Mouse (Mus musculus): ENCODE results near the gene Adgrg1.

DNA sequence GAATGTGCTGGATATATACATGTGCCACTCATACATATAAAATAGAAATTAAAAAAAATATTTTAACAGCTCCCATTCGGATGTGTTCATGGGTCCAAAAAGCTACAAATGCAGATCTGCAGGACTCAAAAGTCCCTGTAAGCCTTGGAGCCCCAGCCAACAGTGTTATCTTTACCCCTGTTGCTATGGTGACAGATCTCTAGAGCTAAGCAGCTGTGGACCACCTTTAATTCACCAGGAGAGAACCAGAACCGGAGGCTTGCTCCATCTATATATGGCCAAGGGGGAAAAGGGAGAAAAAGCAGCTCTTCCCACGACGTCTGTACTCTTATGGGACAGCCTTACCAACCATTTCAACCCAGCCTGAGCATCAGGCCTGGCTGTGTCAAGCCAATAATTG is 70.3 kb downstream of the Adgrg1 start:
- TF ChIP-seq CTCF (IDR thresholded peaks at IDR 0.05) (no peak), EP300 (IDR thresholded peaks at IDR 0.05) (no peak)

All from lung, postnatal 0 days (tissue).